Mouse (Mus musculus): Measurements from ENCODE around the gene Man1c1.

The Man1c1 gene

DNA sequence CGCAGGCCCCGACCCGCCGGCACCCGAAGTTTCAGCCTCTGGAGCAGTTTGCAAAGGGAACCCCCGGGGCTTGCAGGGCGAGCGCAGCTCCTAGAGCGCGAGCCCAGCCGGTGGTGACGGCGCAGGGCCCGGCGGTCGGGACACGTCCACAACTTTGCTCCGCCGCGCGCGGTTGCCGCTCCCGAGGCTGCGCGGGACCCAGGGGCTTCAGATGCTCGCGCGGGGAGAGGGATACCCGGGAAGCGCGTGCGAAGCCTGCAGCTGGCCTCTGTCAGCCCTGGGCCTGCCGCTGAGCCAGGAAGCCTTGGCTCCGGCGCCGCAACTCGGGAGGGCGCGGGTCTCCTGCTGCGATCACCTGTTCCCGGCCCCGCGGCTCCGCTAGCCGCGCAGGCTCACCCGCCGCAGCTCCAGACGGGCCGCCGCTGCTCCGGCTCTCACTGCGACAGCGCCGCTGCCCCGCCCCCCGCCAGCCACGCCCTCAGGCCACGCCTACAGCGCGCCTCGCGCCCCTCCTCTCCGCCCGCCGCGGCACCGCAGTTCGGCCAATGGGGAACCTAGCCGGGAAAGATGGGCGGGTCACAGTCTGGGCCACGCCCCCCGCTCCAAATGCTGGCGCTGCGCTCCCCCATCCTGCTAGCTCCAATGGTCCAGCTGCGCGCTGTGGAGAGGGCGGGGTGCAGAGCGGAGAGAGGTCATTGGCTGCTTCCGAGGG, at the start of gene Man1c1:
Man1c1 (minus strand) TSS at position 456 of the 712 bp plus-strand sequence.
- DNase-seq (ENCODE audit: low read depth, low spot score): peak; percentile 70

DNA sequence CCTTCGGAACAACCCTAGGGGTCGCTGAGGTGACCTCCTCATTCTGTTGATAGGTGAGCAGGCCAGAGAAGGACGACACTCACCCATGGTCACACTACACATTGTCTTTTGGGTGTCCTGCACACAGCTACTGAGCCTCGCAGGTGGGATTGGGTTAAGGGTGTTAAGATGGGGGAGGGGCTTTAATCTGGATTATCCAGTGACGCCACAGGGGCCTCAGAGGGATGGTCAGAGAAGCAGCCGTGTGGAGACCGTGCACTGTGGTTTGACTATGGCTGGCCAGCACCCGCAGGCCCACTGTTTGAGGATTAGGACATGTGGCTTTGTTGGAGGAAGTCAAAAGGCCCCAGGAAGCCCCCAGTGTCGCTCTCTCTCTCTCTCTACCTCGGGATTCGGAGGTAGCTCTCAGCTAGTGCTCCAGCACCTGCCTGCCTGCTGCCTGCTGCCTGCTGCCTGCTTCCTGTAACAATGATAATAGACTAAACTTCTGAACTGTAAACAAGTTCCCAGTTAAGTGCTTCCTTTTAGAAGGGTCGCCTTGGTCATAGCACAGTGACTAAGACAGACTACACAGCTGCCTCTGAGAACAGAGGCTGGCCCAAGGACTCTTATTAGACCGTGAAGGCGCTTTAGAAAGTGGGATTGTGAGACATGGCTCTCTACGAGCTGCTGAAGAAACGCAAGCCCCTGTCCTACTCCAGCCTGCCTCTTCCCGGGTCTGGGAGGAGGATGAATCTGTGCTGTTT, 49.6 kb upstream of the Man1c1 start:
- no peak for DNase-seq (ENCODE audit: low read depth, low spot score)

- no peak for DNase-seq (ENCODE audit: low read depth, low spot score)
Measured at GRCm38 (mm10) chr4:134752911-134753426, 48.9 kb upstream of the Man1c1 start.

GRCm38 (mm10) chr4:134751682-134752380, 47.7 kb upstream of the Man1c1 start:
- DNase-seq (ENCODE audit: low read depth, low spot score): peak; percentile 50

GRCm38 (mm10) chr4:134750825-134751224, 46.7 kb upstream of the Man1c1 start:
- no peak for DNase-seq (ENCODE audit: low read depth, low spot score)

DNA sequence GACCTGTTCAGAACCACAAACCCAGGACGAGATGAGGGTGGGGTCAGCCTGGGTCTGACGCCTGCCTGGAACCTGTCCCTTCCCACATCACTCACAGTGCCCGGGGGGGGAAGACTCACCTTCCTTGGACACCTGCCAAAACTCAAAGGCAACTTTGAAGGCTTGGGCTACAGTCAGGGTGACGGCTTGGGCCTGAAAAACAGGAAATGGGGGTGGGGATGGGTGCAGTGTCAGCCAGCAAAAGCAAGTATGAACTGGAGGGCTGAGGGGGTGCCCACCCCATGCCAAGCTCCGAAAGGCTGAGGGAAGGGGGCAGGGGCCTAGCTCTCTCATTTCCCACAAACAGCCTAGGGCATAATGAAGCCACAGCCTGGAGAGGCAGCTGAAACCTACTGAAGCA, 46.2 kb upstream of the Man1c1 start:
- DNase-seq (ENCODE audit: low read depth, low spot score): no peak

DNA sequence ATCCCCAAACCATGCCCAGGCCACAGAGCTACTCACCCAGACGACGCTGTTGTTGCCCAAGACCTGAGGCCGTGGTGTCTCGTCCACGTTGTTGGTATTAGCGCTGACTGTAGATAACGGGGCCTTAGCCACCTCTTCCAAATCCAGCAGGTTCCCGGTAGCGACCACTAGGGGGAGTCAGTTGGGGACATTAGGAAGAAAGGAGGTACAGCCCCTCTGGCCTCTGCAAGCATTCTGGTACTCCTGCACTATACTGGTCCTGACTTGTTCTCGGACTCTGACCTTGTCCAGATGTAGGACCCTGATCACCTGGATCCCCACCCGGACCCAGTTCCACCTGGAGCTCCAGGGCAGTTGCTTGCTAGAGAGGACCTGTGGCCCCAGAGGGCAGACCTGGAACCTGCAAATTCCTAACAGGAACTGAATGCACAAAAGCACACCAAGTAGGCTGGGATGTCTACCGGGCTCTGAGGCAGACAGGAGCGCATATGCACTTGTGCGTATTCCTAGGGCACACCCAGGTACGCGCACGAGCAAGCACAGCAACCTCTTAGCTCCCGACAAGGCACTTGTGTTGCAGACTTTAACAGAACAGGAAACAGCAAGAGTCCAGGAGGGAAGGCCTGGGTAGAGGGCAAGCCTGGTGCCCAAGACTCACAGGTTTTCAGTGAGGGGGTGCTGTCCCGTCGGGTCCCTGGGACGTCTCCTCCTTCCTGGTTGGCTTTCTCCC, 45.4 kb upstream of the Man1c1 start:
- DNase-seq (ENCODE audit: low read depth, low spot score): peak; percentile 80

DNA sequence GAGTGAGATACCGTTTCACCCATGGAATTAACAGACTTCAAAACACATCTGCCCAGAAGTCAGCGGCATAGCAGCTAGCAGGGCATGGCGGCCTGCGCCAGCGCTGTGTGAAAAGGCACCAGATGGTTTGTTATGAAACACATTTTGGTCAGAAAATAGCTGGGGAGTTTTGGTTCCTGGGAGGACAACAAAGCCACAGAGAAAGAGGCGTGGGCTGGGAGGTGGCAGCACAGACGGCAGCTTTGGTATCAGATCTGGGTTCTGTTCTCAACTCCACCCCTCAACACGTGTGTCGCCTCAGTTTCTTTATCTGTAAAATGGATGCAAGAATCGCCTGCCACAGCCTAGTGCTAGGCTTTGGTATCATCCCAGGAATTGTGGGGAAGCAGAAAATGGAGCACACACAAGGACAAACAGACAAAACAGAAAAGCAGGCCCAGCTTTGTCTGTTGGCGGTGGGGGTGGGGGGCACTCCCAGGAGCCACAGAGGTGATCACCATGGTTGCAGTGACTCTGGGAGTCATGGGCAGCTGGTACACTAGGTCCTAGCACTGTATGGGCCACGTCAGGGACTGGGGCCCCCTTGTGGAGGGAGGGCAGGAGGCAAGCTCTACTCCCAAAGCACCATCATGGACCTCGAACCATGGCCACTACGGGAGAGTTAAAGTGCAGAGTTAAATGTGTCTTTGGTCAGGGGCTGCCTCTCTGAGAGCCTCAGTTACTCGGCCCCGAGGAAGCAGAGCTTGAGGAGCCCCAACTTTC, 42.0 kb upstream of the Man1c1 start:
- no peak for DNase-seq (ENCODE audit: low read depth, low spot score)

DNA sequence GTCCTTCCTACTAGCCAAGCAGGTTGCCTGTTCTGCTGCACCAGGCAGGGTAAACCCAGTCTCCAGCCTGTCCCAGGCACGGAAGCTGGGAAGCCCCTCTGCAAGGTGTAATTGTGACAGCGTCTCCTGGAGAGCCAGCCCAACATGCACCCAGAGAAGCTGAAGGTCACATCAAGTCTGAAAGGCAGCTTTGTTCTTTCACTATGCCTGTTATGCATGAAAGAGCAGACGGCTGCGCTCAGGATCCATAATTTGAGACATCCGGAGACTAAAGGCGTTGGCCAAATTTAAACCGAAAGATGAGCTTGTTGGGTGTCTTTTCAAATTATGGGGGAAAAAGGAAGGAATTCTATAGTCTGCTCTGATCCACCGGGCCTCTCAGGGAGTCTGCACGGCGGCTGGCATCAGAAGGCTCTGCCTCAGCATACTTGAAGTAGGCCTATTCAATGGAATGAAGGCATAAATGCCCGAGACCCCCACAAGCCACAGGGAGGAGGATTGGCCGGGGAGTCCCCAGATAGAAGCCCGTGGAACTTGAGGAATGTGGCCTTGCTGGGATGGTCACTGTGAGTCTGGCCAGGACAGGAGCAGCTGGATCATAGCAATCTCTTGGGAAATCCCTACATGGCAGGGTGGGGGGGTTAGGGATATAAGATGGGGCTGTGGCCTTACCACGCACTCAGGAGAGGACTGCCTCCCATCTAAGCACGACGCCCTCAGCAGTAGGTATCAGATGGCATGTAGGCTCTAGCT, 40.0 kb upstream of the Man1c1 start:
- no peak for DNase-seq (ENCODE audit: low read depth, low spot score)

GRCm38 (mm10) chr4:134741949-134742348, 37.9 kb upstream of the Man1c1 start:
- DNase-seq (ENCODE audit: low read depth, low spot score): no peak

DNA sequence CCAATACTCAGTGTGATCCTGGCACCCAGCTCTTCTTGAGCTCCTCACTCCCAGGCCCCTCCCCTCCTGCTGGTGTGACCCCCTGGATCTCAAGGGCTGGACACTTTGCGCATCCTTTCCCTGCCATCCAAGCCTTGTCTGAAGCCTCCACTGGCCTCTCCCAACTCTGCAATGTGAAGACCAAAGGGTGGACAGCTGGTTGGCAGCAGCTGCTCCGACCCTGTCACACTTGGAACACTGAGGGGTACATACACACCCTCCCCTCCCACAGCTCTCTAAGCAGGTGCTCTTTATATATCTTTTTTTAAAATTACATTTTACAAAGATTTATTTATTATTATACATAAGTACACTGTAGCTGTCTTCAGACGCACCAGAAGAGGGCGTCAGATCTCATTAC, 36.1 kb upstream of the Man1c1 start:
- no peak for DNase-seq (ENCODE audit: low read depth, low spot score)

GRCm38 (mm10) chr4:134739530-134739929, 35.4 kb upstream of the Man1c1 start:
- DNase-seq (ENCODE audit: low read depth, low spot score): no peak

DNA sequence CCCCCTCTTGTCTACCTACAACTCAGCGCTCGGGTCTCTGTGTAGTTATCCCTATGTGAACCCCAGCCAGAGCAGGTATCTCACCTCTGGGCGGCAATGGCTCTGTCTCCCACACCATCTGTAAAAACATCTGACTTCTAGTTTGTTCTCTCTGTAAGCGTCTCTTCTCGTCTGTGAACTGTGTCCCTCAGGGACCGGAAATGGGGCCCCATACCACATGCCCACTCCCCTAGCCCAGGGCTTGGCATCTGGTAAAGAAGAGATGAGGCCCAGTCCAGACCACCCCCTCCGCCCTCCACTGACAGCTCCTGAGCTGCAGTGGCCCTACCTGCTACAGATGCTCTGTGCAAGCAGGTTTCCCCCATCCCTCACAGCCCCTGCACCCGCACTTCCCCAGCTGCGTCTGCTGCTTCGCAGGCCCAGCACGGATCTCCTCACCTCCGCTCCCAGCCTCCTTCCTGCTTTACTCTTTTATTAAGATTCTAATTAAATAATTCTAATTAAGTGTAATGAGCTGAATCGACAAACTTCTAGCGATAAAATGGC, 33.3 kb upstream of the Man1c1 start:
- DNase-seq (ENCODE audit: low read depth, low spot score): no peak

GRCm38 (mm10) chr4:134736147-134736546, 32.1 kb upstream of the Man1c1 start:
- DNase-seq (ENCODE audit: low read depth, low spot score): no peak

DNA sequence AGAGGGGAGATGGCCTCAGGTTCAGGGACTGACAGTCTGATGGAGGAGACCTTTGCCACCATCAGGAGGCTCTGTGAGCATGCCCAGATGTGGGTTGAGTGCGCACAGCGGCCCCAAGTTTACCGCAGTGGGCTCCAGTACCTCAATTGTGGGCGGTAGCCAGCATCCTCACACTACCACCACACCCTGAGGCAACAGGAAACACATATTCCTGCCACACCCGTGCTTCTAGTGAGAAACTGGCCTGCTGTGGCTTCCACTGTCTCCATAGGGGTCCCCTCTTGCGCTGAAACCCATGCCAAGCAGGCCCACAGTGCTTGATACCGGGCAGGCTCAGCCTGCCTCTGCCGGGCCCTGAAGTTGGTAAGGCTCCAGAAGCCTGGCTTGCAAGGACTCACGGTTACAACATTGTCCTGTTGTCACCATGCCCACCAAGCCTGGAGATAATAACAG, 30.6 kb upstream of the Man1c1 start:
- DNase-seq (ENCODE audit: low read depth, low spot score): peak; percentile 25

DNA sequence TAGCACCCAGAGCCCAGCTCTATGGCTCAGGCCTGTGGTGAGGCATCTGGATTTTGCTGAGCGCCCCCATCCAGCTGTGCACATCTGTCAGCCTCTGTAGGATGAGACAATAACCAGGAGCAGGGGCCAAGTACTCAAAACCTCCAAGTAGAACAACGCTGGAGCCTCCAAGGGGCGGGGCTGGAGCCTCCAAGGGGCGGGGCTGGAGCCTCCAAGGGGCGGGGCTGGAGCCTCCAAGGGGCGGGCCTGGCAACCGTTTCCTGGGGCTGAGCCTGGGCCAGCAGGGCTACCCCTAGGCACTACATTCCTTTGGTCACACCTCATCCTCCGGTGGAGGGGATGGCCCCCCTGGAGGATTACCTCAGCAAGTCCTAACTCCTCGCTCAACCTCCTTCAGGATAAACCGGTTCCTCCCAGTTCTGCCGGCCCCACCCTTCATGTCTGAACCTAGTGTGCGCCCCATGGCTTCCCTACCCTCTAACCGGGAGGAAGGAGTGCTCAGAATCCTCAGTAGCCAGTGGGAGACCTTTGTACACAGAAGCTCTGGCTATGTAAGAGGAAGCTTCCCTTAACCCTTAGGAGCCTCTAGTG, 30.0 kb upstream of the Man1c1 start:
- DNase-seq (ENCODE audit: low read depth, low spot score): peak; percentile 44

- no peak for DNase-seq (ENCODE audit: low read depth, low spot score)
Measured at GRCm38 (mm10) chr4:134733371-134733770, 29.3 kb upstream of the Man1c1 start.

DNA sequence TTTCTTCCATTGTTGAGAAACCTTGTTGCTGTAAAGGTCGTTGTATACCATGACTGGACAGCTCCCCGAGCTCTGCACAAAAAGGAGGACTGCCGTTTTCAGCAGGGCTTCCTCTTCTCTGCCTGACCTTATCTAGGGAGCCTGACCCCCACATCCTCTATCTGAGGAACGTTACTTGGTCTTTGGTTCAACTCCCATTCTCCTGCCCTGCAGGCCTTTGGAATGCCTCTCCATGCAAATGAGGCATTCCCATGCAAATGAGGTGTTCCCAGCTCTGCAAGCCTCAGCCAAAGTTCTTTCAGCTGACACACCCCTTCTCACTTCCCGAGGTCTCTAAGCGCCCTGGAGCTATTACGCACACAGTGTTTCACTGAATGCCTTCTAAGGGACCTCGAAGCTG, 26.0 kb upstream of the Man1c1 start:
- DNase-seq (ENCODE audit: low read depth, low spot score): no peak

DNA sequence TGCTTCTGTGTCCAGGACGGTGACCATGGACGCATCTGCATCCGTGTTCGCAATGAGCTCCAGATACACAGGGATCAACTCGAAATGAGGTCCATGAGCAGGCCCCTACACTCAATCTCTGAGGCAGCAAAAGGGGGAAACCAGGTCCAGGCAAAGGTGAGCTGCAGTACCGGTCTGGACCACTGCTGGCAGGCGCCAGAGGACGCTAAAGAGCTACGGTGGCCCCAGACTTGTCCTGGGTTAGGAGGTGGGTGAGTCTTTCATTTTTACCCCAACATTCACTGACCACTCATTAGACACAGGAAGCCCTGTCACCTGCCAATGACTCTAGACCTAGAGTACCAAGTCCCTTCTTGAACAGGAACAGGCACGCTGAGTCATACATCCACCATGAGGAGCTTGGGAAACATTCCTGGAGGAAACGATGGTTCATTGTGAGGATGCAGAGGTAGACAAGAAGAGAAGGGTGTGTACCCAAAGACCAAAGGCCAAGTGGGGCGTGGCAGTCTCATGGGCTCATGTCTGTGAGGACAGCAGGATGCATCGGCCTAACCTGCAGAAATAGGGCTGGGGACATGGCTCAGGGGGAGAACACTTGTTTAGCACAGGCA, 21.8 kb upstream of the Man1c1 start:
- no peak for DNase-seq (ENCODE audit: low read depth, low spot score)

All from c-Kit-negative CD71-positive TER-119-positive erythroid progenitor cells, embryonic 14.5 days (primary cell).